Mouse (Mus musculus) telencephalon, adult 2 months (tissue): ENCODE results near the gene Cryab.

Source experiments
- DNase-seq: peaks from one replicate; pipeline ENCODE4 v3.0.0-alpha.2; 2011; ENCODE audit warnings: low read depth, low spot score

Gene Cryab

GRCm38 (mm10) chr9:50742744-50743143 is 8.4 kb upstream of the Cryab start:
- DNase-seq: no peak

- DNase-seq: no peak
Observed at GRCm38 (mm10) chr9:50745806-50746205, 5.3 kb upstream of the Cryab start.

DNA sequence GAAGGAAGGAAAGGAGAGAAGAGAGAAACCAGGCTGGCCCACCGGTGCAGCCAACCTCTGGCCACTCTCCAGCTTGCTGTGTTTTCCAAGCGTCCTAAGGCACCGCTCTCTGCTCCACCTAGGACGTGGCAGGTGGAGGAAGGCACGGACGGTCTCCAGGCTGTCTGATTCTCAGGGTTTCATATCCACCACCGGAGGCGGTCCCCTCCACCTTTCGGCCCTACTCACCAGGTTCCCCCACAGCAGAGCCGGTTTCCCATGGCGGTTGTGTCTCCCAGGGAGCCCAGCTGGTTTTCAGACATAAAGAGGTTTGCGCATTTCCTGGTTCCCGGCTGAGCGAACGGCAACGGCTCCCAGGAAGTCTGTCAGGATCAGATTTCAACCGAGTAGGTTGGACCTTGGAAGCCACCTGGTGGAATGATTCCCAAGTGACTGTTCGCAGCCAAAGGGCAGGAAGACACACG is 4.9 kb upstream of the Cryab start, which contains the start of gene 2310030G06Rik:
TSS of gene 2310030G06Rik (minus strand) at position 323 of the 464 bp plus-strand sequence.
- no peak for DNase-seq

GRCm38 (mm10) chr9:50750706-50751105 is 419 bp upstream of the Cryab start:
- DNase-seq: no peak

- DNase-seq: no peak
Observed at GRCm38 (mm10) chr9:50752054-50752602, 1.0 kb downstream of the Cryab start, which contains the start of gene Hspb2. Hspb2 (minus strand) TSS chr9:50752354.

GRCm38 (mm10) chr9:50752784-50753615 is 1.9 kb downstream of the Cryab start:
- peak; percentile 79 for DNase-seq

DNA sequence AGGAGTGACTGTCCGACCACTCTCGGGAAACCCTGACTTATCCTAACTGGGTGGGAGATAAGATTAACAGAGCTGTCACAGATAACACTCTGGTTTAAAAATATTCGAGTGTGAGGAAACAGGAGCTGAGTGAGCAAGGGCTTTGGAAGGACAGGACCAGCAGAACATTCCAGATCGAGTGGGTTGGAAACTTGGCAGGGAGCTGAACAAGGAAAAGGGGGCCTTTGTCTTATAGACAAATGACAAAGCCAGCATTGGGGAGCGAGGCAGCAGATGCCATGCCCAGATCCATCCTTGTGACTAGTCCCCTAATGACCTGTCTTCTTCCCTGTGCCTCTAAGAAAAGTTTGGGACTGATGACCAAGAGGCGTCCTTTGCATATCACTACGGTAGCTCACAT is 2.8 kb downstream of the Cryab start:
- peak; percentile 57 for DNase-seq

DNA sequence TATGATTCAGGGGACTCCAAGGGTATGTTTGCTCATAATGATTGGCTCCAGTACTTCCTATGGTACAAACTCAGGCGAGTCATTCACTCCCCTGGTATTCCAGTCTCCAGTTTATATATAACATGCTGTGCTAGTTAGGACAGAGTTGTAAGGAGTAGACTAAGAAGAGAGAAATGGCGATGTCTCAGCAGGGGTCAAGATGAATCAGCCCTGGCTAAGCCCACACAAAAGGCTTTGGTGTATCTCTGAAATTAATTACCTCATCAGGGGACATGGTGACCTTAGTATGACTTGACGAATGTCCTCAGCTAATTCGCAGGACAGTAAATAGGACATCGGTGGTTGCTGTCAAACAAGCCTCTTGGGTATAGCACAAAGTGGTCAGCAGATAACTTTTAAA is 5.6 kb downstream of the Cryab start:
- DNase-seq: no peak

GRCm38 (mm10) chr9:50761520-50762243 is 10.6 kb downstream of the Cryab start:
- DNase-seq: no peak

DNA sequence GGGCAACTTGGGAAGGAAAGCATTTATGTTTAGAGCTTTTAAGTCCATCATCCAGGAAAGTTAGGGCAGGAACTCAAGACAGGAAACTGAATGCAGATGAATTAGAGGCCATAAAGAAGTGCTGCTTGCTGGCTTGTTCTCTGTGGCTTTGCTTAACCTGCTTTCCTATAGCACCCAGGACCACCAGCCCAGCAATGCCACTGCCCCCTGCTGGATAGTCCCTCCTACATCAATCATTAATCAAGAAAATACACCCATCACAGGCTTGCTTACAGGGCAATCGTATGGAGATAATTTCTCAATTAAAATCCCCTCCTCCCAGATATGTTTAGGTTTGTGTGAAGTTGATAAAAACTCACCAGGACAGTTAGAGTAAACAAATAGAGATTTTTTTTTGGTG is 12.2 kb downstream of the Cryab start:
- DNase-seq: no peak

- DNase-seq: peak; percentile 35
Observed at GRCm38 (mm10) chr9:50767531-50768106, 16.5 kb downstream of the Cryab start.

GRCm38 (mm10) chr9:50768107-50769002 is 17.2 kb downstream of the Cryab start, which contains the start of gene Fdxacb1:
Fdxacb1 (plus strand) TSS chr9:50768236.
- DNase-seq: peak; percentile 99

DNA sequence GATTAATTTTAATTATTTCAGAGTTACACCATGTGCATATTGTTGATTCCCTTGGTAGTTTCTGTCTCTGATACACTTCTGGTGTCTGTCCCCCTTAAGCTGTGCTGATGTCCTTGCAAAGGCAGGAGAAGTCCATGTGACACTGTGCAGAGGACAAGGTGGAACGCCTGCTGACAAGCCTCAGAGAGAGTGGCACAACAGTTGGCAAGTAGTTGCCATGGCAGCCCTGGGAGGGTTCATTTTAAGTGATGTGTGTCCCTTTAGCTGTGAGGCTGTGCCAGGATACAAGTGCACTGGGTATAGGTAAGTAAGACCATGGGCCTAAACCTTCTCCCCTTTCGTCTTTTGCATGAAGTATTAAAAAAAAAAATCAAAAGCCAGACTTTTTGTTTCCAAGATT is 18.9 kb downstream of the Cryab start:
- no peak for DNase-seq

- DNase-seq: no peak
Observed at GRCm38 (mm10) chr9:50774026-50774462, 22.9 kb downstream of the Cryab start.

GRCm38 (mm10) chr9:50774991-50775612 is 24.0 kb downstream of the Cryab start, which contains the start of the genes Alg9 and 1110032A03Rik:
Alg9 (plus strand) TSS chr9:50775019.
1110032A03Rik (minus strand) TSS chr9:50775520.
- peak; percentile 87 for DNase-seq

- no peak for DNase-seq
Observed at GRCm38 (mm10) chr9:50775662-50776126, 24.6 kb downstream of the Cryab start.

DNA sequence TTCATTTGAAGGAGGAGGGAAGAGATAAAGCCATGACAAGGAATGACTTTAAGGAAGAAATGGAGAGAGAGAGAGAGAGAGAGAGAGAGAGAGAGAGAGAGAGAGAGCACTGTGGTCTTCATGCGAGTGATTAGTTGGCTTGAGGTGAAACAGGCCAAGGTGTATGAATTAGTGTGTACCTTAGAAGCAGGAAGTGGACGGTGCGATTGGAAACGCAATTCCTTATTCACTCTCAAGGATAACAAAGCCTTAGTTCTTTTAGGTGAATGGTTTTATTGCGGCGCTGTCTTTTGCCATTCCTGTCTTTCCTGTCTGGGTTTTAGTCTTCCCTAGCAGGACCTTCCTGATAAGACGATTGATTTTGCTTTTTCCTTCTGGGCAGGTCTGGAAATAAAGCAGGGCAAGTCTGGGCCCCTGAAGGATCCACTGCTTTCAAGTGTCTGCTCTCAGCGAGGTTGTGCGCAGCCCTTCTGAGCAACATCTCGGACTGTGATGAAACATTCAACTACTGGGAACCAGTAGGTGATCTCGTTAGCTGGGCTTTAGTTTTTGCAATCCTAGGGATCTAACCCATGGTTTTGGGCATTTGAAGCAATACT is 25.1 kb downstream of the Cryab start:
- no peak for DNase-seq

GRCm38 (mm10) chr9:50782155-50782554 is 31.0 kb downstream of the Cryab start:
- DNase-seq: no peak

DNA sequence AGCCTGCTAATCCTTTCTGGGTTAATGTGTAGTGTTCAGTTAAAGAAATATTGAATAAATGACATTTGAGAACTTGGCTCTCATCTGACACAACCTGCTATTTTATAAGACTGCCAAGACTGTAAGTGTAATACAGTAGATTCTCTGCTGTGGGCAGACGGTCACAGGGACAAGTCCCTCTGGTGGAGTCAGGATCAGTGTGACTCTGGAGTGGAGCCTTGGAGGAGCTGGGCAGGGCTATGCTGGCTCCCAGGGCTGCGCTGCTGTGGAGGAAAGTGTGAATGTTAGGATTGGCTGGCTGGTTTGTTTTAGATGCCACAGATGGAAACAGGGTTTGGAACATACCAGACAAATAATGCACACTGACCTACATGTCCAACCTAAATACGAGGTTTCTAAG is 44.1 kb downstream of the Cryab start:
- DNase-seq: no peak

DNA sequence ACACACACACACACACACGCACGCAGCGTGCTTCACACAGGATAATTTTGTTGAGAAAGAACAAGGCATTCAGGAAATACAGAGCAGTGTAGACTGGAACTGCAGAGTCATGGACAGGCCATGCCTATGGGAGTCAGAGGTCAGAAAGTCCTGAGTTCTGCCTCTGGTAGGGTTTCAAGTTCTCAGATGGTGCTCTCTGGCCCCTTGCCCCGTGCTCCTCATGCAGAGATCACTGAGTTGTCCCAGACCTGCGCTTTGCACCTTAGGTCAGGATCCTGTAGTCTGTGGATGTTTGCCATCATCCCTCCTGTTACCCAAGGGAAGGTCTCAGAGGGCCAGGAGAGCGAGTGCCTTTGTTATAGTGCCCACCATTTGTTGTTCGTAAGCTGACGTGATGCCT is 45.7 kb downstream of the Cryab start:
- no peak for DNase-seq
